In the genomic region with DNA sequence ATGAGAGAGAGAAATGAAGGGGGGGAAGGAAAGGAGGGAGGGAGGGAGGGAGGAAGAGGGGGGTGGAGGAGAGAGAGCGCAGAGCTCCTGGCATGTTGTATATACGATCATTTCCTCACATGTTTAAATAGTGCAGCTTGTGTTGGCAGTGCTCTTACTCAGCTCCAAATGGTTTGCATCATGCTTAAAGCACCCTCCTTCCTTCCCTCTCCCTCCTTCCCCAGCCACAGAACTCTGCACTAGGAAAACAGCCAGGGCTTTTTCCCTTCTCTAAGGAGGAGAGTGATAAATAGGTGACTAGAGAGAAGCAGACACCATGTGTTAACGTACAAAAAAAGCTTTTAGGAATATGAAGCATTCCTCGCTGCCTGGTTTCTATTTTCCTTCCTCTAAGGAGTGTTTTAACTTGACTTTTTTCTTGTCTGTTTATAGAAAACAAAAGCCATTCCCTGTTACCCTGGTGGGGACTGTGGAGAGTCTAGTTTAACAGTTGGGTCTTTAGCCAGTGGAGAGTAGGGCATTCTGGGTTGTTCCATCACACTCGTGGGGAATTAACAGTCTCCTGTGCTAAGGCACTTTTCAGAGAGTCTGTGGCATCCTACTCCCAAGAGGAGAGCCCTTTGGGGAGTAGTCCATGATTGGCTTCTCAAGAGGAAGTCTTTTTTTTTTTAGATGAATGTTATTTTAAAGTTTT, we compare ENCODE assay signal across 8 mouse cellular contexts.
A peak's percentile ranks its signal among the peaks of the same experiment; 100 is the strongest.
DNase-seq lines count a peak whose midpoint lies in the region; ATAC-seq and TF ChIP-seq lines count a peak whose summit lies in the region.

No protein-coding gene starts in this region.

- no peaks in the 10 kb centered on the region for H3K27me3 ChIP-seq in limb, embryonic 14.5 days (ENCODE audit: control insufficient read depth, insufficient read depth, low read length)

- H3K9ac ChIP-seq in limb, embryonic 14.5 days (ENCODE audit: low read depth, low read length, severe bottlenecking), result no peak overlapping the region

- no peaks in the 10 kb centered on the region for H3K9me3 ChIP-seq in limb, embryonic 14.5 days (ENCODE audit: control insufficient read depth, low read length)

- no peak for DNase-seq in frontal cortex, postnatal 10 days (ENCODE audit: low spot score in 2 of 2)
- DNase-seq in urinary bladder, postnatal 14 days (ENCODE audit: low spot score), result peak; percentile 42
- DNase-seq in urinary bladder, adult 18-20 months (ENCODE audit: low spot score in 2 of 2), result no peak
- DNase-seq in limb, embryonic 14.5 days (ENCODE audit: low spot score), result peak; percentile 86
- peak; percentile 27 for DNase-seq in yolk sac, embryonic 10.5 days (ENCODE audit: low spot score)
- no peak for DNase-seq in testis, postnatal 14 days (ENCODE audit: low spot score)
- no peak for DNase-seq in thymus, adult 18-20 months

- peaks cover 54% of the 10 kb centered on the region for H3K4me1 ChIP-seq in limb, embryonic 14.5 days (ENCODE audit: control insufficient read depth, insufficient read depth, low read length)

- no peak overlapping the region for H3K4me3 ChIP-seq in limb, embryonic 14.5 days (replicated peaks; ENCODE audit: low read length)

- 0 out of 2 replicates have a peak overlapping the region, but pooled peaks have one; percentile 10 for H3K4me2 ChIP-seq in limb, embryonic 14.5 days (replicated peaks; ENCODE audit: low read depth, low read length, severe bottlenecking)

- 17% methylated on average over 5 of the region's 5 CpGs for WGBS in limb, embryonic 14.5 days

- H3K36me3 ChIP-seq in limb, embryonic 14.5 days (ENCODE audit: control insufficient read depth, insufficient read depth, low read length), result no peaks in the 10 kb centered on the region

- ATAC-seq in frontal cortex, adult (ENCODE audit: low TSS enrichment), result peak; percentile 88
- ATAC-seq in limb, embryonic 14.5 days (ENCODE audit: low FRiP score, low read depth), result peak; percentile 87

- no peak for TF ChIP-seq POLR2A in limb, embryonic 14.5 days (IDR thresholded peaks at IDR 0.05; ENCODE audit: borderline replicate concordance, extremely low read depth, insufficient read depth, insufficient read length)

- H3K27ac ChIP-seq in limb, embryonic 14.5 days (replicated peaks; ENCODE audit: low read depth, low read length), result peak overlapping the region; percentile 81

Comparison
In these comparisons a context has a peak if more than half of its experiments do, and no peak if none do; other contexts are left out.
1. DNase-seq: peak in urinary bladder, postnatal 14 days (single experiment), limb, embryonic 14.5 days (single experiment) and yolk sac, embryonic 10.5 days (single experiment); none in frontal cortex, postnatal 10 days (0 of 2), urinary bladder, adult 18-20 months (0 of 2), testis, postnatal 14 days (single experiment) and thymus, adult 18-20 months (0 of 2).